Mouse (Mus musculus): ENCODE measurements at regions not wholly inside any gene's neighbourhood (a gene's known extent, or its start where the extent isn't known, plus 50 kb on each side); places are given as distances from the start of the nearest gene placed in this dataset.

- Histone ChIP-seq H3K27me3 (ENCODE audit: control insufficient read depth in 1 of 2, insufficient read depth in 2 of 2, low read length in 2 of 2) (no peaks in the 10 kb centered on the region), H3K9me3 (replicated peaks; ENCODE audit: insufficient read depth, low read length) (no peaks in the 10 kb centered on the region), H3K4me1 (ENCODE audit: control insufficient read depth in 1 of 2, insufficient read depth in 2 of 2, low read length in 2 of 2) (no peaks in the 10 kb centered on the region), H3K9ac (ENCODE audit: control insufficient read depth, low read depth, low read length, poor library complexity, severe bottlenecking) (no peak overlapping the region), H3K79me2 (ENCODE audit: control insufficient read depth, insufficient read depth, low read length, poor library complexity) (no peaks in the 10 kb centered on the region), H3K36me3 (ENCODE audit: control insufficient read depth in 1 of 2, insufficient read depth in 2 of 2, low read length in 2 of 2) (no peaks in the 10 kb centered on the region), H3K4me3 (ENCODE audit: control insufficient read depth in 1 of 2, insufficient read depth in 1 of 2, low read depth in 2 of 2, low read length in 2 of 2) (no peak overlapping the region), H3K27ac (ENCODE audit: control insufficient read depth, low read depth, low read length) (no peak overlapping the region)
- no peak for DNase-seq (ENCODE audit: low read depth, low spot score)
- no peak for TF ChIP-seq ETS1 (IDR thresholded peaks at IDR 0.05; ENCODE audit: low read depth, low read length)
- TF ChIP-seq CHD2 (IDR thresholded peaks at IDR 0.05; ENCODE audit: low read length): no peak
- no peak for TF ChIP-seq TBP (IDR thresholded peaks at IDR 0.05; ENCODE audit: low read depth, low read length)
- TF ChIP-seq CHD1 (IDR thresholded peaks at IDR 0.05; ENCODE audit: low read depth, low read length): no peak
- no peak for TF ChIP-seq NELFE (IDR thresholded peaks at IDR 0.05; ENCODE audit: low read depth, low read length)
- no peak for TF ChIP-seq EP300 (IDR thresholded peaks at IDR 0.05; ENCODE audit: low read depth in 1 of 2, low read length in 2 of 2)
- no peak for TF ChIP-seq GABPA (IDR thresholded peaks at IDR 0.05; ENCODE audit: low read depth, low read length)
- no peak for TF ChIP-seq GATA1 (IDR thresholded peaks at IDR 0.05; ENCODE audit: low read depth, low read length)
- TF ChIP-seq ZKSCAN1 (IDR thresholded peaks at IDR 0.05; ENCODE audit: low read depth, low read length): no peak
- TF ChIP-seq POLR2A (IDR thresholded peaks at IDR 0.05; ENCODE audit: control insufficient read depth in 1 of 2, insufficient read depth in 1 of 2, low read depth in 1 of 2, low read length in 2 of 2, poor library complexity in 1 of 2): no peak
- TF ChIP-seq ELF1 (IDR thresholded peaks at IDR 0.05; ENCODE audit: low read depth, low read length): no peak
- TF ChIP-seq USF1 (IDR thresholded peaks at IDR 0.05; ENCODE audit: low read depth, low read length): no peak
- TF ChIP-seq ZC3H11A (IDR thresholded peaks at IDR 0.05; ENCODE audit: low read depth, low read length): no peak
- no peak for TF ChIP-seq TCF12 (IDR thresholded peaks at IDR 0.05; ENCODE audit: low read depth, low read length)
- TF ChIP-seq HCFC1 (IDR thresholded peaks at IDR 0.05; ENCODE audit: low read depth, low read length): no peak
- TF ChIP-seq RCOR1 (IDR thresholded peaks at IDR 0.05; ENCODE audit: low read depth, low read length): no peak
- no peak for TF ChIP-seq ZMIZ1 (IDR thresholded peaks at IDR 0.05; ENCODE audit: low read depth, low read length)
- TF ChIP-seq UBTF (IDR thresholded peaks at IDR 0.05; ENCODE audit: borderline replicate concordance, insufficient read depth, low read depth, low read length): no peak
- TF ChIP-seq SMC3 (IDR thresholded peaks at IDR 0.05; ENCODE audit: low read depth, low read length): no peak
- TF ChIP-seq ZNF384 (IDR thresholded peaks at IDR 0.05; ENCODE audit: low read depth, low read length): no peak
These were observed 668.3 kb downstream of the Epha7 start for GRCm38 (mm10) chr4:29481093-29481715.

- Histone ChIP-seq H3K4me3 (ENCODE audit: control insufficient read depth in 1 of 2, insufficient read depth in 1 of 2, low read depth in 2 of 2, low read length in 2 of 2) (no peak overlapping the region), H3K27me3 (ENCODE audit: control insufficient read depth in 1 of 2, insufficient read depth in 2 of 2, low read length in 2 of 2) (no peaks in the 10 kb centered on the region), H3K9me3 (replicated peaks; ENCODE audit: insufficient read depth, low read length) (no peaks in the 10 kb centered on the region), H3K4me1 (ENCODE audit: control insufficient read depth in 1 of 2, insufficient read depth in 2 of 2, low read length in 2 of 2) (no peaks in the 10 kb centered on the region), H3K36me3 (ENCODE audit: control insufficient read depth in 1 of 2, insufficient read depth in 2 of 2, low read length in 2 of 2) (no peaks in the 10 kb centered on the region), H3K79me2 (ENCODE audit: control insufficient read depth, insufficient read depth, low read length, poor library complexity) (no peaks in the 10 kb centered on the region), H3K27ac (ENCODE audit: control insufficient read depth, low read depth, low read length) (no peak overlapping the region), H3K9ac (ENCODE audit: control insufficient read depth, low read depth, low read length, poor library complexity, severe bottlenecking) (no peak overlapping the region)
- TF ChIP-seq ETS1 (IDR thresholded peaks at IDR 0.05; ENCODE audit: low read depth, low read length) (no peak), ZKSCAN1 (IDR thresholded peaks at IDR 0.05; ENCODE audit: low read depth, low read length) (no peak), UBTF (IDR thresholded peaks at IDR 0.05; ENCODE audit: borderline replicate concordance, insufficient read depth, low read depth, low read length) (no peak), JUND (IDR thresholded peaks at IDR 0.05; ENCODE audit: low read depth, low read length) (no peak), TBP (IDR thresholded peaks at IDR 0.05; ENCODE audit: low read depth, low read length) (no peak), ZC3H11A (IDR thresholded peaks at IDR 0.05; ENCODE audit: low read depth, low read length) (no peak), POLR2AphosphoS2 (IDR thresholded peaks at IDR 0.05; ENCODE audit: low read length) (no peak), ELF1 (IDR thresholded peaks at IDR 0.05; ENCODE audit: low read depth, low read length) (no peak), E2F4 (IDR thresholded peaks at IDR 0.05; ENCODE audit: borderline replicate concordance, low read depth, low read length) (no peak), TAL1 (IDR thresholded peaks at IDR 0.05; ENCODE audit: low read length) (no peak), NRF1 (IDR thresholded peaks at IDR 0.05; ENCODE audit: insufficient read depth, low read depth, low read length, poor library complexity, severe bottlenecking) (no peak), MAZ (IDR thresholded peaks at IDR 0.05; ENCODE audit: low read depth, low read length) (no peak), USF2 (IDR thresholded peaks at IDR 0.05; ENCODE audit: borderline replicate concordance in 1 of 2, insufficient read depth in 1 of 2, low read depth in 1 of 2, low read length in 2 of 2) (no peak), CTCF (IDR thresholded peaks at IDR 0.05 in 2 of 3, conservative IDR thresholded peaks at IDR 0.05 in 1 of 3; ENCODE audit: control insufficient read depth in 1 of 3, insufficient read depth in 1 of 3, low read depth in 2 of 3, low read length in 3 of 3, poor library complexity in 1 of 3, severe bottlenecking in 1 of 3) (no peak), NELFE (IDR thresholded peaks at IDR 0.05; ENCODE audit: low read depth, low read length) (no peak), SIN3A (IDR thresholded peaks at IDR 0.05; ENCODE audit: low read length) (no peak), CHD2 (IDR thresholded peaks at IDR 0.05; ENCODE audit: low read length) (no peak), MEF2A (IDR thresholded peaks at IDR 0.05; ENCODE audit: extremely low read depth, insufficient replicate concordance, low read depth, low read length, poor library complexity, severe bottlenecking) (no peak)
- DNase-seq (ENCODE audit: low read depth, low spot score): no peak
These were observed 669.5 kb downstream of the Epha7 start for GRCm38 (mm10) chr4:29482407-29482806.
